Comparison of ENCODE assay signal across 8 mouse cellular contexts in the genomic region with DNA sequence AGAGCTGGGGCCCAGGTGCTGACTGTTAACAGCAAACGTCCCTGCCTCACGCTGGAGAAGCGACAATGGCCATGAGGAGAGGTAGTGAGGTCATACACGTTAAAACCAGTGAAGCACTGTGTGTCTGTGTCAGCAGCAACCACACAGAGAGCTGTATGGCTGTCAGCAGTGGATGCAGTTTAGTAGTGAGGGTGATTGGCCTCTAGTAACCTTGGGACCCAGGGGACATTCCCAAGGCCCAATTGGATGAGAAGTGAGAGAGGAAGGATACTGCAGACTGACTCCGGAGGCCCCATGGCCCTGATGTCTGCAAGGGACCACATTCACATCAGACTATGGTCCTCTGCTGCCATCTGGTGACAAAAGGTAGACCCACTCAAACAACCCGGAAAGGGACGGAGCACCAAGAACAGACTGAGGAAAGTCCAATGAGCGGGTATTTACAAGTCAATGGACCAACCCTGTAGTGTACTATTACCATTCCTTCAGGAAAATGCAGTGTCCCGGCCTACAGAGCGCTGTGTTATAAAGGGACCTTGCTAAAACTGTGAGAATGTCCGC. TPM values are rescaled to one million over a fixed set of nuclear protein-coding genes. Genes with fewer than 3 reads are reported as not detected.
DNase-seq lines count a peak whose midpoint lies in the region; ATAC-seq and TF ChIP-seq lines count a peak whose summit lies in the region.

No protein-coding gene starts in this region.

- H3K36me3 ChIP-seq in G1E (replicated peaks), result peaks cover 73% of the 10 kb centered on the region
- peaks cover 67% of the 10 kb centered on the region for H3K36me3 ChIP-seq in forebrain, embryonic 13.5 days (ENCODE audit: poor library complexity, severe bottlenecking)
- peaks cover 5% of the 10 kb centered on the region; the same call in 1 of the 2 replicates for H3K36me3 ChIP-seq in kidney, adult 2 months (ENCODE audit: control insufficient read depth, insufficient read depth, low read length)
- peaks cover 70% of the 10 kb centered on the region for H3K36me3 ChIP-seq in limb, embryonic 13.5 days
- H3K36me3 ChIP-seq in neural tube, embryonic 11.5 days (ENCODE audit: control insufficient read depth, insufficient read depth, low read length), result peaks cover 13% of the 10 kb centered on the region

- no peak overlapping the region for H3K9ac ChIP-seq in forebrain, embryonic 13.5 days
- no peak overlapping the region for H3K9ac ChIP-seq in limb, embryonic 13.5 days
- H3K9ac ChIP-seq in neural tube, embryonic 11.5 days (ENCODE audit: low read length), result no peak overlapping the region

- no peak overlapping the region for H3K4me3 ChIP-seq in G1E (ENCODE audit: low read depth, low read length)
- no peak overlapping the region for H3K4me3 ChIP-seq in forebrain, embryonic 13.5 days
- H3K4me3 ChIP-seq in kidney, adult 2 months (ENCODE audit: insufficient read depth, low read depth, low read length), result no peak overlapping the region
- H3K4me3 ChIP-seq in limb, embryonic 13.5 days, result no peak overlapping the region
- H3K4me3 ChIP-seq in neural tube, embryonic 11.5 days (ENCODE audit: low read depth, low read length), result no peak overlapping the region

- no peak overlapping the region for H3K4me2 ChIP-seq in forebrain, embryonic 13.5 days
- no peak overlapping the region for H3K4me2 ChIP-seq in limb, embryonic 13.5 days (replicated peaks)
- no peak overlapping the region for H3K4me2 ChIP-seq in neural tube, embryonic 11.5 days (ENCODE audit: low read depth)

- peaks cover 23% of the 10 kb centered on the region for H3K4me1 ChIP-seq in G1E (ENCODE audit: insufficient read depth, low read depth, low read length)
- no peaks in the 10 kb centered on the region for H3K4me1 ChIP-seq in forebrain, embryonic 13.5 days
- no peaks in the 10 kb centered on the region for H3K4me1 ChIP-seq in kidney, adult 2 months (ENCODE audit: control insufficient read depth, insufficient read depth, low read length)
- H3K4me1 ChIP-seq in limb, embryonic 13.5 days, result no peaks in the 10 kb centered on the region
- no peaks in the 10 kb centered on the region for H3K4me1 ChIP-seq in neural tube, embryonic 11.5 days (ENCODE audit: control insufficient read depth, insufficient read depth, low read length)

- peak; percentile 45 for DNase-seq in gastrocnemius, postnatal 10 days
- DNase-seq in gastrocnemius, adult 18-20 months (ENCODE audit: low spot score), result no peak
- DNase-seq in G1E (ENCODE audit: low spot score), result peak; percentile 45
- DNase-seq in kidney, adult 2 months, result peak; percentile 52
- DNase-seq in neural tube, embryonic 11.5 days (ENCODE audit: low spot score), result peak; percentile 51
- no peak for DNase-seq in ovary, postnatal 14 days (ENCODE audit: low spot score)

- H3K9me3 ChIP-seq in G1E (replicated peaks), result no peaks in the 10 kb centered on the region
- H3K9me3 ChIP-seq in forebrain, embryonic 13.5 days (replicated peaks), result no peaks in the 10 kb centered on the region
- no peaks in the 10 kb centered on the region for H3K9me3 ChIP-seq in limb, embryonic 13.5 days
- no peaks in the 10 kb centered on the region for H3K9me3 ChIP-seq in neural tube, embryonic 11.5 days (ENCODE audit: control insufficient read depth, low read length)

- ATAC-seq in G1E (ENCODE audit: extremely low read depth, insufficient number of reproducible peaks, low FRiP score, poor library complexity, severe bottlenecking), result peak; percentile 57; the same call in 1 of the 2 replicates
- ATAC-seq in forebrain, embryonic 13.5 days, result peak; percentile 85
- peak; percentile 78 for ATAC-seq in limb, embryonic 13.5 days (ENCODE audit: low FRiP score, low read depth)
- ATAC-seq in neural tube, embryonic 11.5 days (ENCODE audit: insufficient read depth, low FRiP score, low TSS enrichment), result peak; percentile 53; the same call in 1 of the 2 replicates

- TF ChIP-seq POLR2A in kidney, adult 2 months (IDR thresholded peaks at IDR 0.05; ENCODE audit: low read depth, low read length), result no peak

- H3K27ac ChIP-seq in forebrain, embryonic 13.5 days, result no peak overlapping the region
- H3K27ac ChIP-seq in kidney, adult 2 months (ENCODE audit: insufficient read depth, low read depth, low read length), result no peak overlapping the region
- H3K27ac ChIP-seq in limb, embryonic 13.5 days, result no peak overlapping the region
- no peak overlapping the region for H3K27ac ChIP-seq in neural tube, embryonic 11.5 days (ENCODE audit: low read depth, low read length)

- WGBS in forebrain, embryonic 13.5 days, result 76% methylated on average over 11 of the region's 11 CpGs
- 63% methylated on average over 11 of the region's 11 CpGs for WGBS in kidney, adult 2 months
- WGBS in limb, embryonic 13.5 days, result 81% methylated on average over 11 of the region's 11 CpGs
- WGBS in neural tube, embryonic 11.5 days, result 79% methylated on average over 11 of the region's 11 CpGs

- peak; percentile 18; the same call in 1 of the 2 replicates for TF ChIP-seq CTCF in G1E (IDR thresholded peaks at IDR 0.05; ENCODE audit: low read depth, low read length)
- peak; percentile 51; the same call in 1 of the 2 replicates for TF ChIP-seq CTCF in kidney, adult 2 months (conservative IDR thresholded peaks at IDR 0.05; ENCODE audit: insufficient read depth, insufficient read length, low read depth, low read length)

- H3K27me3 ChIP-seq in G1E (ENCODE audit: insufficient read depth, low read length), result no peaks in the 10 kb centered on the region
- no peaks in the 10 kb centered on the region for H3K27me3 ChIP-seq in forebrain, embryonic 13.5 days
- no peaks in the 10 kb centered on the region for H3K27me3 ChIP-seq in kidney, adult 2 months (replicated peaks; ENCODE audit: control insufficient read depth, insufficient read depth, low read length)
- no peaks in the 10 kb centered on the region for H3K27me3 ChIP-seq in limb, embryonic 13.5 days
- no peaks in the 10 kb centered on the region for H3K27me3 ChIP-seq in neural tube, embryonic 11.5 days (ENCODE audit: control insufficient read depth, insufficient read depth, low read length)

RNA-seq across cellular contexts. Expression of gene Xpnpep1, which starts 47.1 kb away (rescaled TPM):
- 10 to 100 TPM; 70.7 to 83.8 TPM for total RNA-seq in gastrocnemius, postnatal 10 days (2021)
- 10 to 100 TPM; 34.3 to 40.9 TPM for total RNA-seq in gastrocnemius, adult 18-20 months (2021)
- total RNA-seq in G1E (2014; fragmentation: Nextera tagmentation) (177 and 180 TPM in 2 replicates), G1E (2017) (308 and 385 TPM in 2 replicates)
- 135 and 219 TPM in 2 replicates for polyA plus RNA-seq in G1E (2012)
- polyA plus RNA-seq in forebrain, embryonic 13.5 days (2015; fragmentation: Nextera tagmentation; extraction: Ambion mirVana), result 120 and 130 TPM in 2 replicates
- polyA plus RNA-seq in kidney, adult 2 months (2012; rRNA removed), result 250 and 253 TPM in 2 replicates
- polyA plus RNA-seq in limb, embryonic 13.5 days (2015; fragmentation: Nextera tagmentation; extraction: Ambion mirVana), result 153 and 163 TPM in 2 replicates
- 168 and 170 TPM in 2 replicates for polyA plus RNA-seq in neural tube, embryonic 11.5 days (2014; fragmentation: Nextera tagmentation; extraction: Ambion mirVana)

Comparison
In these comparisons a context has a peak if more than half of its experiments do, and no peak if none do; other contexts are left out.
1. DNase-seq: peak in gastrocnemius, postnatal 10 days (single experiment), G1E (single experiment), kidney, adult 2 months (single experiment) and neural tube, embryonic 11.5 days (single experiment); none in gastrocnemius, adult 18-20 months (single experiment) and ovary, postnatal 14 days (single experiment).
2. Peak in every context shown above with its lines, with median percentiles within 50 percentile points of each other: ATAC-seq.